Mouse (Mus musculus) limb, embryonic 11.5 days (tissue): ENCODE data around the gene Rnf44. TPM values are rescaled to one million over a fixed set of nuclear protein-coding genes. Genes with fewer than 3 reads are reported as not detected.
A peak's percentile ranks its signal among the peaks of the same experiment; 100 is the strongest.

Experiments used
- ATAC-seq: fragments of 200-750 bp; cut with Nextera tagmentation; 2 replicates; pipeline ENCODE4 v1.8.0; 2017; ENCODE audit warnings: low read depth; ENCODE audit not compliant: insufficient number of reproducible peaks, low FRiP score, low TSS enrichment
- DNase-seq: peaks from one replicate; pipeline ENCODE4 v3.0.0-alpha.2; 2015; ENCODE audit warnings: low spot score
- H3K27ac ChIP-seq: fragments of 300-500 bp; sonication (generic); replicated peaks from 2 replicates; pipeline ENCODE4 v1.5.1; 2014; ENCODE audit warnings: low read depth, mild to moderate bottlenecking, low read length
- H3K27me3 ChIP-seq: fragments of 300-500 bp; sonication (generic); 2 replicates; pipeline ENCODE4 v1.6.1; 2014; ENCODE audit warnings: mild to moderate bottlenecking, low read length, mixed read lengths; ENCODE audit not compliant: control insufficient read depth, insufficient read depth
- H3K36me3 ChIP-seq: fragments of 300-500 bp; sonication (generic); 2 replicates; pipeline ENCODE4 v1.6.1; 2014; ENCODE audit warnings: mild to moderate bottlenecking, low read length, moderate library complexity, mixed read lengths; ENCODE audit not compliant: control insufficient read depth, insufficient read depth
- H3K4me1 ChIP-seq: fragments of 300-500 bp; sonication (generic); 2 replicates; pipeline ENCODE4 v1.6.1; 2014; ENCODE audit warnings: low read length, mixed read lengths; ENCODE audit not compliant: control insufficient read depth, insufficient read depth
- H3K4me2 ChIP-seq: fragments of 300-500 bp; sonication (generic); 2 replicates; pipeline ENCODE4 v1.6.1; 2014; ENCODE audit warnings: low read depth, mild to moderate bottlenecking, moderate library complexity; ENCODE audit not compliant: severe bottlenecking
- H3K4me3 ChIP-seq: fragments of 300-500 bp; sonication (generic); 2 replicates; pipeline ENCODE4 v1.5.1; 2014; ENCODE audit warnings: low read depth, low read length
- H3K9ac ChIP-seq: fragments of 300-500 bp; sonication (generic); 2 replicates; pipeline ENCODE4 v1.6.1; 2014; ENCODE audit warnings: mild to moderate bottlenecking, low read length
- H3K9me3 ChIP-seq: fragments of 300-500 bp; sonication (generic); 2 replicates; pipeline ENCODE4 v1.6.1; 2016; ENCODE audit warnings: low read length; ENCODE audit not compliant: control insufficient read depth
- WGBS: fragments of 180-500 bp; shearing (Covaris S2); extraction: QIAGEN DNeasy Blood & Tissue Kit; methylation state at CpG from one replicate; pipeline ENCODE4 v1.1.7; 2014; 5-methylcytosine and 5-hydroxymethylcytosine counted together
- polyA plus RNA-seq: library from polyadenylated mRNA; unstranded; fragments of >200 nt; fragmentation: Nextera tagmentation; extraction: Ambion mirVana; gene quantifications from 2 replicates; pipeline ENCODE4 v1.2.1, GENCODE M21; 2014

Rnf44 gene
- polyA plus RNA-seq: 94.8 and 101 TPM in 2 replicates

- Histone ChIP-seq H3K9ac (peak within 1 kb of the TSS; percentile 88), H3K4me1 (peaks cover 13% of the 10 kb centered on the region), H3K27me3 (no peaks in the 10 kb centered on the region), H3K27ac (peak within 1 kb of the TSS; percentile 65; the same call in 1 of the 2 replicates), H3K4me2 (peak within 1 kb of the TSS; percentile 86), H3K4me3 (peak within 1 kb of the TSS; percentile 97), H3K36me3 (no peaks in the 10 kb centered on the region), H3K9me3 (no peaks in the 10 kb centered on the region)
- peak; percentile 99 for ATAC-seq
- peak; percentile 99 for DNase-seq
- under 1% methylated on average over 73 of the region's 92 CpGs for WGBS
Observed at GRCm38 (mm10) chr13:54693558-54694347, at the start of gene Rnf44. Gene Rnf44 (minus strand): TSS chr13:54693907.

GRCm38 (mm10) chr13:54738213-54738601 lies 44.5 kb upstream of the Rnf44 start:
- H3K9ac ChIP-seq: no peak overlapping the region
- DNase-seq: no peak
- 6% methylated on average over 34 of the region's 34 CpGs for WGBS

GRCm38 (mm10) chr13:54737488-54738212 lies 43.9 kb upstream of the Rnf44 start:
- 2% methylated on average over 69 of the region's 87 CpGs for WGBS
- Histone ChIP-seq H3K36me3 (no peaks in the 10 kb centered on the region), H3K9me3 (no peaks in the 10 kb centered on the region), H3K4me3 (peak overlapping the region; percentile 32), H3K4me2 (peak overlapping the region; percentile 49), H3K9ac (no peak overlapping the region), H3K4me1 (peaks cover 7% of the 10 kb centered on the region; the same call in 1 of the 2 replicates), H3K27me3 (peaks cover 46% of the 10 kb centered on the region), H3K27ac (no peak overlapping the region)
- DNase-seq (peak; percentile 47), ATAC-seq (no peak)

More at GRCm38 (mm10) chr13:54738213-54738601, 44.5 kb upstream of the Rnf44 start:
- Histone ChIP-seq H3K9me3 (no peaks in the 10 kb centered on the region), H3K36me3 (no peaks in the 10 kb centered on the region), H3K4me2 (peak overlapping the region; percentile 49; the same call in 1 of the 2 replicates), H3K27me3 (peaks cover 46% of the 10 kb centered on the region), H3K4me1 (peaks cover 7% of the 10 kb centered on the region; the same call in 1 of the 2 replicates), H3K4me3 (peak overlapping the region; percentile 32), H3K27ac (no peak overlapping the region)
- no peak for ATAC-seq

GRCm38 (mm10) chr13:54736931-54737330 lies 43.2 kb upstream of the Rnf44 start:
- Histone ChIP-seq H3K4me3 (no peak overlapping the region), H3K9ac (no peak overlapping the region), H3K27me3 (peaks cover 46% of the 10 kb centered on the region), H3K36me3 (no peaks in the 10 kb centered on the region), H3K4me1 (peaks cover 7% of the 10 kb centered on the region; the same call in 1 of the 2 replicates), H3K27ac (no peak overlapping the region), H3K9me3 (no peaks in the 10 kb centered on the region), H3K4me2 (no peak overlapping the region; the same call in 1 of the 2 replicates)
- WGBS: 33% methylated on average over 3 of the region's 3 CpGs
- DNase-seq (no peak), ATAC-seq (no peak)

GRCm38 (mm10) chr13:54726131-54726530 lies 32.4 kb upstream of the Rnf44 start:
- DNase-seq: no peak
- H3K9me3 ChIP-seq: no peaks in the 10 kb centered on the region
- no peaks in the 10 kb centered on the region for H3K27me3 ChIP-seq
- no peak for ATAC-seq
- no peak overlapping the region for H3K4me3 ChIP-seq
- H3K36me3 ChIP-seq: no peaks in the 10 kb centered on the region
- H3K9ac ChIP-seq: no peak overlapping the region
- WGBS: 69% methylated on average over 11 of the region's 11 CpGs
- no peak overlapping the region for H3K4me2 ChIP-seq
- H3K27ac ChIP-seq: no peak overlapping the region
- no peaks in the 10 kb centered on the region for H3K4me1 ChIP-seq

GRCm38 (mm10) chr13:54723143-54723542 lies 29.4 kb upstream of the Rnf44 start:
- WGBS: 95% methylated on average over 3 of the region's 3 CpGs
- no peak for DNase-seq
- Histone ChIP-seq H3K4me3 (no peak overlapping the region), H3K9ac (no peak overlapping the region), H3K27me3 (no peaks in the 10 kb centered on the region), H3K36me3 (no peaks in the 10 kb centered on the region), H3K4me1 (no peaks in the 10 kb centered on the region), H3K27ac (no peak overlapping the region), H3K9me3 (no peaks in the 10 kb centered on the region), H3K4me2 (no peak overlapping the region)
- no peak for ATAC-seq

GRCm38 (mm10) chr13:54716916-54717315 lies 23.2 kb upstream of the Rnf44 start:
- H3K4me3 ChIP-seq: no peak overlapping the region
- H3K4me2 ChIP-seq: no peak overlapping the region
- H3K27ac ChIP-seq: no peak overlapping the region
- DNase-seq: peak; percentile 52
- no peak for ATAC-seq
- WGBS: 4% methylated on average over 5 of the region's 5 CpGs
- no peaks in the 10 kb centered on the region for H3K9me3 ChIP-seq
- H3K9ac ChIP-seq: no peak overlapping the region
- no peaks in the 10 kb centered on the region for H3K4me1 ChIP-seq
- H3K27me3 ChIP-seq: peaks cover 2% of the 10 kb centered on the region; the same call in 1 of the 2 replicates
- H3K36me3 ChIP-seq: no peaks in the 10 kb centered on the region

GRCm38 (mm10) chr13:54714996-54715395 lies 21.3 kb upstream of the Rnf44 start:
- WGBS: 80% methylated on average over 10 of the region's 10 CpGs
- Histone ChIP-seq H3K9me3 (no peaks in the 10 kb centered on the region), H3K4me1 (no peaks in the 10 kb centered on the region), H3K27ac (no peak overlapping the region), H3K36me3 (no peaks in the 10 kb centered on the region), H3K4me2 (no peak overlapping the region), H3K27me3 (peaks cover 2% of the 10 kb centered on the region; the same call in 1 of the 2 replicates), H3K9ac (no peak overlapping the region), H3K4me3 (no peak overlapping the region)
- DNase-seq (no peak), ATAC-seq (no peak)
